Mouse (Mus musculus): ENCODE data around the gene Pum1. TPM values are rescaled to one million over a fixed set of nuclear protein-coding genes. Genes with fewer than 3 reads are reported as not detected.

The Pum1 gene
- polyA plus RNA-seq (2017; shearing (Covaris generic)) = 10 to 100 TPM; 74.5 to 97.7 TPM

GRCm38 (mm10) chr4:130662979-130663725 lies at the start of gene Pum1:
Gene Pum1 (plus strand): TSS chr4:130663321.

DNA sequence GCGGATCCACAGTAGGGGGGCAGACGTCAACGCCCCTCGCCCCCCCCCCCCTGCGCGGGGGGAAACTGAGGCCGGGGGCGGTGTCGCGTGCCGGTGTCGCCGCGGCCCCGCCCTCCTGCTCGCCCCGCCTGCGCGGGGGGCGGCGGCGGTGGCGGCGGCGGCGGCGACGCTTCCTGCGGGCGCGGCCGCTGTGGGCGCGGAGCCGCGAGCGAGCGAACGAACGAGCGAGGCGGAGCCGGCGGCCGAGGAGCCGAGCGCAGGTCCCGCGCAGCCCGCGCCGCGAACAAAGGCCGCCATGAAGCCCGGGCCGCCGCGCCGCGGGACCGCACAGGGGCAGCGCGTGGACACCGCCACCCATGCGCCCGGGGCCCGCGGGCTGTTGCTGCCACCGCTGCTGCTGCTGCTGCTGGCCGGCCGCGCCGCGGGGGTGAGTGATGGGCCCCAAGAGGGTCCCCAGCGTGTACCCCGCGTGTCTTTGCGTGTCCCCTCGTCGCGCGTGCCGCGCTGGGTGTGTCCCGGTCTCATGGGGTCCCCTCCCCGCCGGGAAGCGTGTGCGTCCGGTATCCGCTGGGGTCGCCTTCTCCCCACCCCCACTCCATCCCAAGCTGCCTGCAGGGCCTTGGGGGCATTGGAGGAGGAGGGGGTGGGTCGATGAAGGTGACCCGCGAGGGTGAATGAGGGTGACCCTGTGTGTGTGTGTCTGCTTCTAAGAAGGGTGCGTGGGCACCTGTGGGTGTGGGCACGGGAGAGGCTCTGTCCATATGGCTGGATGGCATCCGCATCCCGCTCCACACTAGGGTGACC lies 129.5 kb downstream of the Pum1 start, which contains the start of gene Sdc3:
Gene Sdc3 (plus strand): TSS at position 162 of the 804 bp plus-strand sequence.

Other genes with a start within 250 kb of the Pum1 start
- 1 to 10 TPM in 1 of 2 experiments, not detected in 1; 1.4 TPM for gene Nkain1, start 89.1 kb upstream of the Pum1 start, polyA plus RNA-seq (2017; shearing (Covaris generic))
- gene Sdc3, start 129.2 kb downstream of the Pum1 start, polyA plus RNA-seq (2017; shearing (Covaris generic)) = 1 to 10 TPM; 3.2 to 8.8 TPM
- gene Laptm5, start 249.8 kb downstream of the Pum1 start, polyA plus RNA-seq (2017; shearing (Covaris generic)) = 1,000 to 10,000 TPM; 1,685 to 2,192 TPM